ENCODE assay signal across 8 mouse cellular contexts in genomic region chr1:167306451-167307240, GRCm38 (mm10). TPM values are rescaled to one million over a fixed set of nuclear protein-coding genes. Genes with fewer than 3 reads are reported as not detected.
A peak's percentile ranks its signal among the peaks of the same experiment; 100 is the strongest.
DNase-seq lines count a peak whose midpoint lies in the region; TF ChIP-seq lines count a peak whose summit lies in the region.

No protein-coding gene starts in this region.

- no peaks in the 10 kb centered on the region for H3K9me3 ChIP-seq in heart, embryonic 10.5 days

- TF ChIP-seq CTCF in bone marrow, adult 2 months (IDR thresholded peaks at IDR 0.05; ENCODE audit: control insufficient read depth, insufficient read depth, low read length) = peak; percentile 89

- H3K4me1 ChIP-seq in heart, embryonic 10.5 days = peaks cover 7% of the 10 kb centered on the region; the same call in 1 of the 2 replicates
- no peaks in the 10 kb centered on the region; the same call in none of the 2 replicates for H3K4me1 ChIP-seq in bone marrow, adult 2 months (ENCODE audit: control insufficient read depth, insufficient read depth, low read length)

- no peak overlapping the region for H3K27ac ChIP-seq in heart, embryonic 10.5 days
- no peak overlapping the region for H3K27ac ChIP-seq in bone marrow, adult 2 months (ENCODE audit: control insufficient read depth, insufficient read depth, low read depth, low read length, poor library complexity)

- H3K4me3 ChIP-seq in heart, embryonic 10.5 days = no peak overlapping the region
- no peak overlapping the region for H3K4me3 ChIP-seq in bone marrow, adult 2 months (replicated peaks; ENCODE audit: control insufficient read depth, low read depth, low read length)

- peak; percentile 44 for DNase-seq in heart, adult 8-10 months (ENCODE audit: low spot score)
- DNase-seq in heart, embryonic 10.5 days (ENCODE audit: low spot score) = no peak
- peak; percentile 59 to 71 for DNase-seq in CD8-positive naive resting alpha-beta T cell, adult 2 months (ENCODE audit: low read depth in 2 of 2, low spot score in 2 of 2)
- DNase-seq in gastrocnemius, postnatal 14 days = peak; percentile 35
- peak; percentile 74 for DNase-seq in liver
- DNase-seq in ovary, postnatal 14 days (ENCODE audit: low spot score) = peak; percentile 15
- DNase-seq in thymus, postnatal 36 days = peak; percentile 77

- peaks cover 4% of the 10 kb centered on the region; the same call in 1 of the 2 replicates for H3K36me3 ChIP-seq in heart, embryonic 10.5 days

- 70% methylated on average over 5 of the region's 5 CpGs for WGBS in heart, embryonic 10.5 days
- WGBS in bone marrow, adult 2 months = 40% methylated on average over 5 of the region's 5 CpGs

- H3K27me3 ChIP-seq in heart, embryonic 10.5 days (ENCODE audit: insufficient read depth, poor library complexity, severe bottlenecking) = no peaks in the 10 kb centered on the region

- no peak for TF ChIP-seq POLR2A in bone marrow, adult 2 months (IDR thresholded peaks at IDR 0.05; ENCODE audit: borderline replicate concordance, control insufficient read depth, low read depth, low read length)

- intact Hi-C loops in gastrocnemius, postnatal 14 days (cut with DNase I; ENCODE audit: low total_unique reads) = no loop called here

RNA-seq across cellular contexts. Expression of gene Tmco1, which starts 1.5 kb away (rescaled TPM):
- total RNA-seq in heart, adult 8-10 months (2022) = 10 to 100 TPM; 92.5 to 99.4 (median 98.8) TPM
- polyA plus RNA-seq in heart, embryonic 10.5 days (2016; fragmentation: Nextera tagmentation; extraction: Ambion mirVana) = 79.1 and 88.0 TPM in 2 replicates
- 26.4 and 29.7 TPM in 2 replicates for polyA plus RNA-seq in bone marrow, adult 2 months (2011; ENCODE audit: insufficient read depth, insufficient read length, low replicate concordance, missing spikeins)
- 10 to 100 TPM; 36.8 to 39.3 TPM for total RNA-seq in gastrocnemius, postnatal 14 days (2021)

RNA-seq across cellular contexts. Expression of gene Uck2, which starts 21.5 kb away (rescaled TPM):
- 10 to 100 TPM; 38.7 to 50.3 (median 43.4) TPM for total RNA-seq in heart, adult 8-10 months (2022)
- polyA plus RNA-seq in heart, embryonic 10.5 days (2016; fragmentation: Nextera tagmentation; extraction: Ambion mirVana) = 80.6 and 114 TPM in 2 replicates
- 25.8 and 42.3 TPM in 2 replicates for polyA plus RNA-seq in bone marrow, adult 2 months (2011; ENCODE audit: insufficient read depth, insufficient read length, low replicate concordance, missing spikeins)
- 10 to 100 TPM; 18.4 to 29.1 TPM for total RNA-seq in gastrocnemius, postnatal 14 days (2021)

RNA-seq across cellular contexts. Expression of gene Aldh9a1, which starts 43.1 kb away (rescaled TPM):
- total RNA-seq in heart, adult 8-10 months (2022) = 10 to 100 TPM; 15.1 to 27.6 (median 20.4) TPM
- polyA plus RNA-seq in heart, embryonic 10.5 days (2016; fragmentation: Nextera tagmentation; extraction: Ambion mirVana) = 44.4 and 59.4 TPM in 2 replicates
- 14.1 and 23.8 TPM in 2 replicates for polyA plus RNA-seq in bone marrow, adult 2 months (2011; ENCODE audit: insufficient read depth, insufficient read length, low replicate concordance, missing spikeins)
- 1 to 10 TPM; 3.8 to 4.8 TPM for total RNA-seq in gastrocnemius, postnatal 14 days (2021)
